Mouse (Mus musculus) CH12.LX (cell line): ENCODE data around the gene Tpd52l1. TPM values are rescaled to one million over a fixed set of nuclear protein-coding genes. Genes with fewer than 3 reads are reported as not detected.

Experiments used
- DNase-seq: peaks from one replicate; pipeline ENCODE4 v3.0.0-alpha.2; 2013; ENCODE audit errors: extremely low read depth
- H3K27ac ChIP-seq: 2 replicates; pipeline ENCODE4 v1.5.1; 2012; ENCODE audit warnings: low read depth, mild to moderate bottlenecking, control low read depth, moderate library complexity; ENCODE audit not compliant: insufficient read depth
- H3K27me3 ChIP-seq: replicated peaks from 2 replicates; pipeline ENCODE3; 2012; ENCODE audit warnings: inconsistent platforms
- H3K36me3 ChIP-seq, 2 experiments: replicated peaks in 1 of 2; 2 replicates each; pipeline versions ENCODE3 to v1.6.1; 2012; ENCODE audit warnings: inconsistent platforms in 1 of 2, low read length in 1 of 2, mild to moderate bottlenecking in 1 of 2, mixed read lengths in 1 of 2, moderate library complexity in 1 of 2; ENCODE audit not compliant: control insufficient read depth in 1 of 2, insufficient read depth in 1 of 2
- H3K4me1 ChIP-seq, 2 experiments: 2 replicates each; pipeline ENCODE4 v1.6.1; 2012; ENCODE audit warnings: inconsistent platforms in 1 of 2, moderate library complexity in 1 of 2; ENCODE audit not compliant: insufficient read depth in 2 of 2, control insufficient read depth in 1 of 2
- H3K4me2 ChIP-seq: 2 replicates; pipeline ENCODE4 v1.6.1; 2012; ENCODE audit warnings: low read depth, mild to moderate bottlenecking, control low read depth; ENCODE audit not compliant: poor library complexity, insufficient read depth, severe bottlenecking
- H3K4me3 ChIP-seq, 3 experiments: fragments of 150-350 bp in 1 of 3; sonication (generic) in 1 of 3; replicated peaks in 1 of 3; 2 replicates each; pipeline versions ENCODE3 to v1.5.1; 2011 to 2012; ENCODE audit warnings: low read depth in 2 of 3, low read length in 2 of 3, mild to moderate bottlenecking in 2 of 3, moderate library complexity in 2 of 3, control low read depth in 1 of 3, improper control_type of control experiment in 1 of 3, inconsistent platforms in 1 of 3, mixed read lengths in 1 of 3; ENCODE audit not compliant: poor library complexity in 1 of 3
- H3K79me2 ChIP-seq: replicated peaks from 2 replicates; pipeline ENCODE4 v1.6.1; 2012; ENCODE audit warnings: mild to moderate bottlenecking, moderate library complexity; ENCODE audit not compliant: control insufficient read depth, poor library complexity, insufficient read depth, severe bottlenecking; ENCODE audit errors: extremely low read depth
- H3K9ac ChIP-seq: 2 replicates; pipeline ENCODE4 v1.6.1; 2012; ENCODE audit warnings: low read depth, mild to moderate bottlenecking, control low read depth, moderate library complexity; ENCODE audit not compliant: insufficient read depth
- H3K9me3 ChIP-seq: replicated peaks from 2 replicates; pipeline ENCODE3; 2012; ENCODE audit warnings: low read length, inconsistent platforms, mixed read lengths
- CTCF ChIP-seq, 2 experiments: IDR thresholded peaks in 1 of 2; conservative IDR thresholded peaks in 1 of 2; 2 replicates each; pipeline ENCODE4 v1.5.1; 2011 to 2012; ENCODE audit warnings: low read depth in 2 of 2, low read length in 2 of 2, improper control_type of control experiment in 1 of 2, inconsistent platforms in 1 of 2, mild to moderate bottlenecking in 1 of 2, moderate library complexity in 1 of 2
- ELF1 ChIP-seq: IDR thresholded peaks from 2 replicates; pipeline ENCODE4 v1.6.1; 2014; ENCODE audit warnings: low read depth, mild to moderate bottlenecking, inconsistent platforms, low read length, improper control_type of control experiment
- GABPA ChIP-seq: IDR thresholded peaks from 2 replicates; pipeline ENCODE4 v1.6.1; 2012; ENCODE audit warnings: low read depth, low read length, improper control_type of control experiment, inconsistent platforms; ENCODE audit not compliant: insufficient replicate concordance
- JUN ChIP-seq: IDR thresholded peaks from 2 replicates; pipeline ENCODE4 v1.6.1; 2011; ENCODE audit warnings: low read depth, mild to moderate bottlenecking, low read length, improper control_type of control experiment, moderate library complexity; ENCODE audit not compliant: insufficient read depth
- KAT2A ChIP-seq: IDR thresholded peaks from 2 replicates; pipeline ENCODE4 v1.6.1; 2012; ENCODE audit warnings: low read length, improper control_type of control experiment, inconsistent platforms; ENCODE audit not compliant: insufficient replicate concordance
- MAX ChIP-seq: IDR thresholded peaks from 2 replicates; pipeline ENCODE4 v1.6.1; 2011; ENCODE audit warnings: low read length, improper control_type of control experiment
- MXI1 ChIP-seq: IDR thresholded peaks from 2 replicates; pipeline ENCODE4 v1.6.1; 2011; ENCODE audit warnings: mild to moderate bottlenecking, low read depth, low read length, improper control_type of control experiment
- POLR2A ChIP-seq: IDR thresholded peaks from 2 replicates; pipeline ENCODE4 v1.6.1; 2011; ENCODE audit warnings: low read depth, mild to moderate bottlenecking, improper control_type of control experiment, low read length
- RAD21 ChIP-seq: IDR thresholded peaks from 2 replicates; pipeline ENCODE4 v1.6.1; 2011; ENCODE audit warnings: low read depth, mild to moderate bottlenecking, low read length, improper control_type of control experiment, moderate library complexity
- SMC3 ChIP-seq: IDR thresholded peaks from 2 replicates; pipeline ENCODE4 v1.6.1; 2011; ENCODE audit warnings: low read depth, low read length, improper control_type of control experiment
- TBP ChIP-seq: conservative IDR thresholded peaks from 2 replicates; pipeline ENCODE4 v1.6.1; 2011; ENCODE audit warnings: low read depth, low read length, improper control_type of control experiment
- TCF12 ChIP-seq: IDR thresholded peaks from 2 replicates; pipeline ENCODE4 v1.6.1; 2014; ENCODE audit warnings: low read depth, mild to moderate bottlenecking, inconsistent platforms, low read length, improper control_type of control experiment
- ZC3H11A ChIP-seq: IDR thresholded peaks from 2 replicates; pipeline ENCODE4 v1.6.1; 2012; ENCODE audit warnings: low read depth, mild to moderate bottlenecking, inconsistent platforms, low read length, improper control_type of control experiment
- ZKSCAN1 ChIP-seq: IDR thresholded peaks from 2 replicates; pipeline ENCODE4 v1.6.1; 2012; ENCODE audit warnings: low read depth, inconsistent platforms, low read length, improper control_type of control experiment, borderline replicate concordance
- ZNF384 ChIP-seq: IDR thresholded peaks from 2 replicates; pipeline ENCODE4 v1.6.1; 2012; ENCODE audit warnings: low read depth, low read length, improper control_type of control experiment, inconsistent platforms
- dilution Hi-C: fragments of 300-500 bp; cut with MboI; formaldehyde crosslinking; loops from 2 replicates; pipeline ENCODE4 v1.14.3; 2020; ENCODE audit warnings: low sequenced_read_pairs; ENCODE audit not compliant: extremely low pct_unique_long_range_greater_than_20kb, extremely low pct_ligation_motif_present
- in situ Hi-C: fragments of 300-500 bp; cut with MboI; formaldehyde crosslinking; loops from 3 replicates; pipeline ENCODE4 v1.14.3; 2019; ENCODE audit warnings: low sequenced_read_pairs, low pct_ligation_motif_present, low pct_unique_long_range_greater_than_20kb, mixed read lengths
- polyA plus RNA-seq: library from polyadenylated mRNA; unstranded; fragments of >175 nt; gene quantifications from 2 replicates; pipeline ENCODE4 v1.2.1, GENCODE M21; 2012; ENCODE audit warnings: low read depth; ENCODE audit not compliant: insufficient read length
- total RNA-seq, 2 experiments: library from RNA; depleted of rRNA; stranded (reverse); fragments of 300-350 nt in 1 of 2; fragments of >200 nt in 1 of 2; gene quantifications; 2 replicates each; pipeline ENCODE4 v1.2.3; 2012 to 2014

The Tpd52l1 gene
- total and polyA plus RNA-seq, 3 experiments = not detected

GRCm38 (mm10) chr10:31298921-31299574, 146.7 kb downstream of the Tpd52l1 start:
- no peak for TF ChIP-seq MAX
- TF ChIP-seq GABPA = no peak
- TF ChIP-seq CTCF (conservative IDR thresholded peaks at IDR 0.05 in 1 of 2, IDR thresholded peaks at IDR 0.05 in 1 of 2; ENCODE audit: low read depth in 2 of 2, low read length in 2 of 2) = peak; percentile 65 to 87
- TF ChIP-seq TBP = no peak
- no peak for TF ChIP-seq ZNF384
- no peak for TF ChIP-seq JUN
- peak; percentile 88 for TF ChIP-seq SMC3
- TF ChIP-seq MXI1 = no peak
- TF ChIP-seq RAD21 = peak; percentile 92
- TF ChIP-seq ELF1 = no peak
- peak; percentile 46; the same call in 1 of the 2 replicates for TF ChIP-seq ZC3H11A
- no peak for TF ChIP-seq ZKSCAN1
- no peak for TF ChIP-seq POLR2A
- no peak for TF ChIP-seq KAT2A
- H3K27me3 ChIP-seq = no peaks in the 10 kb centered on the region
- no peak overlapping the region for H3K9ac ChIP-seq
- DNase-seq = peak; percentile 57
- no peaks in the 10 kb centered on the region for H3K4me1 ChIP-seq
- no peaks in the 10 kb centered on the region for H3K79me2 ChIP-seq
- dilution Hi-C loops = no loop called here
- no peaks in the 10 kb centered on the region for H3K9me3 ChIP-seq
- in situ Hi-C loops = no loop called here
- no peak overlapping the region for H3K4me3 ChIP-seq
- no peaks in the 10 kb centered on the region for H3K36me3 ChIP-seq
- no peak overlapping the region for H3K4me2 ChIP-seq
- H3K27ac ChIP-seq = no peak overlapping the region

- no peak overlapping the region for H3K4me2 ChIP-seq
- no peak for TF ChIP-seq TCF12
- peak; percentile 30 for TF ChIP-seq RAD21
- DNase-seq = no peak
- in situ Hi-C loops = no loop called here
- dilution Hi-C loops = no loop called here
- no peaks in the 10 kb centered on the region for H3K36me3 ChIP-seq
- H3K9me3 ChIP-seq = no peaks in the 10 kb centered on the region
- H3K27me3 ChIP-seq = no peaks in the 10 kb centered on the region
- H3K4me3 ChIP-seq = no peak overlapping the region
- H3K9ac ChIP-seq = no peak overlapping the region
- no peaks in the 10 kb centered on the region for H3K79me2 ChIP-seq
- no peaks in the 10 kb centered on the region for H3K4me1 ChIP-seq
- no peak overlapping the region for H3K27ac ChIP-seq
Measured at GRCm38 (mm10) chr10:31298263-31298662, 147.5 kb downstream of the Tpd52l1 start.
